Mouse (Mus musculus) yolk sac, embryonic 10.5 days (tissue): ENCODE data around the gene Kif13a.

ENCODE experiments used
- DNase-seq: peaks from one replicate; pipeline ENCODE4 v3.0.0-alpha.2; 2017; ENCODE audit warnings: low spot score

The Kif13a gene

DNA sequence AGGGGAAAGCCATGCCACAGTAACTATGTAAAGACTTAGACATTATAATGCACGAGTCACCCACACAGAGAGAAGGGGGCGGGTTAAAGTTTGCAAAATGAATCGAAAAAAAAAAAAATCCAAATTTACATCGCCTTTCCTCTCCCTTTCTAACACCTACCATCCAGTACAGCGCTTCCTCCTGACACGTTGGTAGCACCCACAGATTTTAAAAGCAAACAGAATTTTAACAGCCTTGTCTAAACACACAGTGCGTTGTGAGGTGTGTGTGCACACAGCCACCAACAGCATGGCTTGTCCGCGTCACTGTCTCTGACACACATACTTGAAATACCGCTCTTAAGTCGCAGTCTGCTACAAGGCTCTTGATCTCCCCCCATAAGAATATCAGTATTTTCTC, 94.3 kb downstream of the Kif13a start:
- DNase-seq, result no peak

DNA sequence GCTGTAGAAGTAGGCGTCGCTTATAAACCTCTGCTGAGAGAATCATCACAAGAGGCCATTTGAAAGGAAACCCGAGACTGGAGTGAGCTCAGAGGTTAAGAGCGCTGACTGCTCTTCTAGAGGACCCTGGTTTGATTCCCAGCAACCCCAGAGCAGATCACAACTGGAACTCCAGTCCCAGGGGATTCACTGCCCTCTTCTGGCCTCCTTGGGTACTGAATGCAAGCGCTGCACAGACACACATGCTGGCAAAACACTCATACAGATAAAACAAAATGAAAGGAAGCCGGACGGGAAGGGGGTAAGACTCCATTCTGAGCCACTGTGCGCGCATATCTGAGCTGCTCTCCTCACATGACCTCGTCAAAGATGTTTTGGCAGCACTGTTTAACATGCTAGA, 94.9 kb downstream of the Kif13a start:
- DNase-seq, result no peak

DNA sequence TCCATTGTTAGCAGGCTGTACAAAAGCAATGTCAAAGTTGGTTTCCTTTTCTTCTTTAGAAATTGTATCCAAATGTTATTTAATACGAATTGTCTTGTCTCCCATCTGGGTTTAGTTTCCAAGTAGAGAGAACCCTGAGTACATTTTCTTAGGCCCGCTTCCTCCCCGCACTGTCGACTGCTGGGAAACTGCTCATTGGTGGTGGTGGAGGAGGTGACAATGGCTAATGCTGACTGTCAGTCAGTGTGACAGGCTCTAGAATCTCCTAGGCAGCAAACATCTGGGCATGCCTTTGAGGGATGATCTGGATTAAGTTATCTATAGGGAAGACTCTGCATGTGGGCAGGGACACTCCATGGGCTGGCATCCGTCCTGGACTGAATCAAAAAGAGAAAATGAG, 96.1 kb downstream of the Kif13a start:
- DNase-seq, result no peak

DNA sequence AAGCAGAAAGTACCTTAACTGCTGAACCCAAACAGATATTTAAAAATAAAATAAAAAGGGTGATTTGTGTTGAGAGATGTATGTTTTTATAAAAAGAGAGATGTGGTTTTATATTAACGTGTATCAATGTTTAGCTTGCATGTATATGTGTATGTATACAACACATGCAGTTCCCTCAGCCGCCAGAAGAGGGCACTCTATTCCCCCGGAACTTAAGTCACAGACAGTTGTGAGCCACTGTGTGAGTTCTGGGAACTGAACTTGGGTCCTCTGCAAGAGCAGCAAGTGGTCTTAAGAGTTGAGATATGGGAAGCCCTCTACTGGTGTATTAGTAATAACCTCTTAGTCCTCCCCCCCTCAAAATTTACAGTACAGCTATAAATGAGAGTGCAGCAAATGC, 96.7 kb downstream of the Kif13a start:
- no peak for DNase-seq

DNA sequence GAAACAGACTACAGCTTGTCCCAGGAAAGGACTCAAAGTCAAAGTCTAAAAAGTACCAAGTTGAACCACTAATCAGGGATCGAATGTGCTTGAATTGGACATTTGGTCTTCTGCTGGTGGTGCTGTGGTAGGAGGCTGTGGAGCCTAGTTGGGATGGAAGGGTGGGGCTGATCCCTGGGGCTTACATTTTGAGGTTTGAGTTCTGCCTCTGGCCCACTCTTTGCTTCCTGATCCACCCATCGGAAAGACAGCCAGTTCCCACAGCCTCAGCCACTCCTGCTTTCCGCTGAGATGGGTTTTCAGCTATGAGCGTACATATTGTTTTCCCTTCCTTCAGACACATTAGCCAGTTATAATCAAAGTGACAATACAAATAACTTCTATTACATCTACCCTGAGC, 106.4 kb downstream of the Kif13a start:
- no peak for DNase-seq

DNA sequence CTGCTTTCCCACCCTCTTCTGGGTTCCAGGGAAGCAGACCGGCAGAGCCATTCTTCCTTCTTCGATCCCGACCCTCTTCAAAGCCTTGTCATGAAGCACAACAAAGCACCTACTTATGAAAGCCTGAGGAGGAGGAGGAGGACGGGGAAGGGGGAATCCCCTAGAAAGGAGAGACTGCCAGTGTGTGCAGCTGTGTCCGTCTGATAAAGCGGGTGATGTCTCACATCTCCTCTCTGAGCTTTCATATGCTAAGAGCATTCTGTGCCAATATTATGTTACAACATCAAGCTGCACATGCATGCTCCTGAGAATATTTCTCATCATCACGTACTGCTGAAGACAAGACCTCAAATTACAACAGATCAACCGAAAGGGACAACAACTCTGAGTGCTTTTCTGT, 107.5 kb downstream of the Kif13a start:
- no peak for DNase-seq

DNA sequence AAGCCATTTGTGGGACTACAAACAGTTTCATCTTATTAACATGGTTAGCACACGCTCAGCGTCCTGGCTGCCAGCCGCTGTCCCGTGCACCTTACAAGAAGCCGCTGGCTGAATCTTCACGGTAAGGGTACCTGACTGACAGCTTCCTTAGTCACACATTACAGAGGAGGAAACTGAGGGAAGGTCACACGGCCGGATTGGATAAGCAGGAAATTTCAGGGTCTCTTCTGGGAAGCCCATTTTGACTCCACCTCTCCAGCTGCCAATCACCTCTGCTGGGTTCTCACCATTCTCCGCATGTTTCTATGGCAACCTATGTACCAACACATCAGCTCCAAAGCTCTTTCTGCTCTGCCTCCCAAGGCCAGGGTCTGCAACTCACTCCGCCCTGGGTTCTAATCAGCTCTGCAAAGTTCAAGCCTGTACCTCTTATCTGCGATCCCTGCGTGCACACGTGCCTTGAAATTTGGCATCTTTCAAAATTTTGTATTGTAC, 109.9 kb downstream of the Kif13a start:
- DNase-seq, result no peak

DNA sequence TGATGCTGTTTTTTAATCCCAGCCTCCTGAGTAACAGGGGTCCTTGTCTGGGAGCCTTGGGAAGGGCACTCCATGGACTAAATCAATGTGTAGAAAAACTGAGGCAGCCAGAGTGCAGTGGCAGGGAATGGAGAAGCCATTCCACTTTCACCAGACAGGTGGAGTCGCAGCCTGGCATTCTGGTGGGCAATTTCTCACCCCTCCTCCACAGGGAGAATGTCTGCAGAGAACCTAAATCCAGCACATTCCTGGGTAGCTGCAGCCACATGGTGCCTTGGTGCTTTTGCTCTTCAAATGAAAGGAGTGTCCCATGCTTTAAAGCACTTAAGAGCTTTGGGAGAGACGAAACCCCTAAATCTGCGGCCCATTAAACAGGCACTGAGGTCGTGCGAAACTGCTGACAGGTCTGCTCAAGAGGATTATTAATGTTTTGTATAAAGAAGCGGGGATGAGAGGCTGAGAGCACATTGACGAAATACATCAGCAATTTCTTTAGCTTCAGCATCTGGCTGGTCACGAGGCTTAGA, 110.4 kb downstream of the Kif13a start:
- DNase-seq, result no peak

DNA sequence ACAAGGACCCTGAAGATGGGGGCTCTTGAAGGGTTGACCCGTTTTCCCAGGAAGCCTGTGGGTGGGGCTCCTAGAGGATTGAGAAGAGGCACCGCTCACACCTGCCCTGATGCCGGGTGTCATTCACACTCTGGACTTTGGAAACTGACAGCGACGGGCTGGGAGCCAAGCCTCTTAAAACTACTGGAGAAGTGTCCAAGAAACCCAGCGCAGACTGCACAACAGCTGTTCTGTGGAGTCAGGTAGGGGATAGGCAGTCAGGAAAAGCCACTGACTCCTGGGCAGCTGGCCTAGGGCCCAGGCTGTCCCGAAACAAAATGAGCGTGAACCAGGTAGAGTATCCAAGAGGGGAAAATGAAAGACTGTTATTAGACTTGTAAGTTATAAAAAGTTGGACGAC, 111.3 kb downstream of the Kif13a start:
- DNase-seq, result no peak

DNA sequence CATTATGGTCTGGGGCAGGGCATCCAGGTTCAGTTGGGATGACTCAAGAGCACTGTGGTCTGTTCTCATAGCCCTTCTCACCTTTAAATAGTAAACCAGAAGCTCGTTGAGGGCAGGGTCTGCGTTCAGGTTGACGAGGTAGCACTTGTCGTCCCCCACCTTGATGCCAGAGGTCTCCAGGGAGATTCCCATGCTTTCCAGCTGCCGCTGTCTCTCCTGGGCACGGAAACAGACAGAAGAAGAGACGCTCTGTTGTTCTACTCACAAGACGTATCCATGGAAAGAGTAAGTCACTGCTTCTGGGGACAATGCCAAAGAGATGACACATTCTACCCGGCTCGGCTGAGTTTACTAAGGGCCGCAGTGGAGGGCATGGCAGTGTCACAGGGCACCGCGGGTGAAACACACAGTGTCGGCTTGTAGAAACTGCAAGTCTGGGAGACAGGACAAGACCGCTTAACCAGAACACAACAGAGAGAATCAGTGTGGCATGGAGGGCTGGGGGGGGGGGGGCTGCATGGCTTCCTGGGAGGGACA, 117.0 kb downstream of the Kif13a start:
- no peak for DNase-seq

DNA sequence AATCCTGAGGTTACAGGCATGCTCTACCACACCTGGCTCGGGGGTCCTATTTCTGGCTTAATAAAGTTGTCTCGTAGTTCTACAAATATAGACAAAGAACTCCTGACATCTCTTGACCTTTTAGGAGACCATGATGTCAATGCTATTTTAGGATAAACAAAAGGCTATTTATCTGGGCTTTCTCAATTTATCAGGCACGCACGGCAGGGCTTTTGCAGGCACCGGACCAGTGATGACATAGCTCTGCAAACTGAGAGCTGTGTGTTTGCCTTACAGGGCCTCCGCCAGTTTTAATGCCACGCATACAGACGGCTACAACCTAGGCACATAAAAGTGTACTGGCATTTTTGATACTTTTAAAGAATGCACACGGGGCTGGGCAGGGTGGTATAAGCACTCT, 118.0 kb downstream of the Kif13a start:
- no peak for DNase-seq

DNA sequence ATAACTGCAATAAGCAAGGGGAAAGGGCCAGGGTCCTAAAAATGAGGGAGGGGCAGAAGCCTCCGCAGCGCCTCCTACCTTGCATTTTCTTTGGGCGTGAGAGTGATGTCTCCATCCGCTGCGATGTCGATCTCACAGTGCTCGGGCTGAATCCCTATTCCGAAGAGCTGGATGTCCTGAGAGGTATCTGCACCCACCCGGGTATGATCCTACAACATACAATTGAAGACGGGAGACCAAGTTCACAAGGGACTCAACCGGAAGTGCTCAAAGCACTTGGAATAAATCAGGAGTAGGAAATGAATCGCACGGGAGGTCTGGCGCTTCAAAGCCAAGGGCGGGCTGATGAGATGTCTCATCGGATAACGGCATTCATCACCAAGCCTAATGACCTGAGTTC, 119.1 kb downstream of the Kif13a start:
- no peak for DNase-seq

DNA sequence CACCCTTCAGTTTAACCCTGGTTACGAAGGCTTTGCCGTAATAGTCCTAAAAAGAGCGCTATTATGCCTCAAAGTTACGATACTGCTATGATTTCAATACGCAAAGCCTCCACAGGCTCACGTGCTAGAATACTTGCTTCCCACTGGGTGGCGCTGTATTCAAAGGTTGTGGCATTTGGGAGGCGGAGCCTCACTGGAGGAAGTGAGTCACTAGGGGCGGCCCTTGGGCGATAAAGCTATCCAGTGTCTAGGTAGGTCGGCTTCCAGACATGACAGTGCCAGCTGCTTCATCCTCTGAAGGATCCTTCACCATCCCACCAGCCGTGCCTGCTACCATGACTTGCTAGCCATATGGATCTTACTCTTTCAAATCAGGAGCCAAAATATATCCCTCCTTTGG, 119.6 kb downstream of the Kif13a start:
- no peak for DNase-seq

DNA sequence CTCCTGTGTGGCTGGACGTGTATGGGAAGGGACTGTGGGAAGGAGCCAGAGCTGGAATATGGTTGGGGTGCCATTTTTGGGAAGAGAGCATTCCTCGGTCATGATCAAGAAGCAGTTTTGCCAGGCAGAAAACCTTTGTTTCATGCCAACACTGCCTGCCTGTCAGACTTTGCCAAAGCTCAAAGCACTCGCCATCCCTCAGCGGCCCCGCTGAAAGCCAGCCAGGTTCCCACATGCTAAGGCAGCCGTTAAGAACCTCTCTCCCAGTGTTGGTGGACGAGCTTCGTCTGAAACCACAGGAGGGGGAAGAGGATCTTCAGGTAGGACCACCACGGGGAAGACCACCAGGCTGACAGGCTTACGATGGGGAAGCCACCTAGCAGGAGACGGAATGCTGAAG, 121.8 kb downstream of the Kif13a start:
- DNase-seq, result no peak

DNA sequence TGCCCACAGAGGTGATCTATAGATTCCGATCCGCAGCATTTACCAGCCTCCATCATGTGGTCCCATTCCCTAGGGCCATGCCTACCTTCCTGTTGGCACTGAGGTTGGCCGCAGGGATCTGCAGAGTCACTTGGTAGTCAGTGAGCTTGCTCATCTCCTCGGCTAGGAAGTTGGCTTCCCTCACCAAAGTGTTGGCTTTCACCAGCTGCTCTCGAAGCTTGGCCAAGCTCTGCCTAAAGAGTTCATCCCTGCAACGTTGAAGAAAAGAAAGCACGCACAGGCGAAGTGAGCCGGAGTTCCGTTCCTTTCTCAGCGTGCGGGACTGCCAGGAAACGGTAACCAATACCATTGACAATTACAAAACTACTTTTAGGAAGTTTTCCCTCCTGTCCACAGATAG, 128.5 kb downstream of the Kif13a start:
- no peak for DNase-seq

DNA sequence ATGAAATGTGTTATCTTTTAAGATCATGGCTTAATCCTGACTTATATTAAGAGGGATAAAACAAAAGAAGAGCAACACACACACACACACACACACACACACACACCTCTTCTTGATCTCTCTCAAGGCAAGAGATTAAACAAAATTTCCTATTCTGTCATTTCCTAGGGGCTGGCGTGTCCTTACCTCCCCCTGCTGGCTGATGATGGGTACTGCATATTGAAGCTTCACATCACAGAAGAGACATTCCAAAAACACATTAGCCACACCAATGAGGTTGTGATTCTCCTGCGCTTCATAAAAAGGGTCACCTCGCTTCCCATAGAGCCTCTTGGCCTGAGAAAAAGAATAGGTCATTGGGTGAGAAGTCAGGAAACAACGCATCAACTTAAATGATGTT, 131.5 kb downstream of the Kif13a start:
- peak; percentile 53 for DNase-seq

DNA sequence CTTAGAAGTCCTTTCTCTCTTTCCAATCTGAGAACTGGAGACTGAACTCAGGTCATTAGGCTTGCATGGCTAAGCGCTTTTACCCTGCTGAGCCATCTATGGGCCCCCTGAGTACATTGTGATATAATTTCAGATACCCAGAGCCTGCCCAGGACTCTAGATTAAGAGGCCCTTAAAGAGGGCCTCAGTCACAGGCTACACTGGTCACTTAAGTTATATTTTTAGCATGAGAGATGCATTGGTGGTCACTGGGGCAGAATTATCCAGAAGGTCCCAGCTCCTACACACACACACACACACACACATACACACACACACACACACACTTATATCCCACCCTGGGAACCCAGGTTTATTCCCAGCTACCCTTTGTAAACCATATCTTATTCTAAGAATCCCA, 133.3 kb downstream of the Kif13a start:
- DNase-seq, result no peak

DNA sequence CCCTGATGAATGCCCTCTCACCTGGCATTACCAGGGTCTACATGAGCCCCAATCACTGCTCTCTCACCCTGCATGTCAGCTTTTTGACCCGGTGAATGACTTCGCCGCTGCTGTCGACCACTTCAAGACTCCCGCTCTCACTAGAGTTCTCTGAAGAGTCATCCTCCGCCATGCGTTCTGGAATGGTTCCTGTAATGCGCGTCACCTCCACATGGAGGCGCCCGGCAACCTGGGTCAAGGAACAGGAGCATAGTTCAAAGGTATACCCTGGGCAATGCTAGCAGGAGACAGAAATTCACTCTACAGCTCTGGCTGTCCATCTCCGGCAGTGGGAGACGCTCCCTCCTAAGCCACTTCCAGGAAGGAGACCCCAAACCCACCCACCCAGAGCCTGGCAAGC, 135.8 kb downstream of the Kif13a start:
- no peak for DNase-seq

DNA sequence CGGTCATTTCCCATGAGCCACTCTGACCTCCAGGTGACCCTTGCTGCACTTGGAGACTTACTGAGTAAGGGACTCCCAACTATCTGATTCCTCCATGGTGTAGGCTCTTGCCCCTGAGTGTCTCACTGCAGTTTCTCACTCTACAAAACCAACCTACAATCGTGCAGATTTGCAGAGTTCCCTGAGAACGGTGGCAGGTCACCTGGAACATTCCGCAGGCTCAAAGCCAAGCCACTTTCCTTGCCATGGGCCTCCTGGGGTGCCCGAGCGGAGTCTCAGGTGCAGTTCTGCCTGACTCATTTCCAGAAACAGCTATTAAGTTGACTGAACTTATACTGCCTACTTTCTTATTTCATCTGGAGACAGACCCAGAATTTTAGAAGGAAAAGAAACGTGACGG, 141.2 kb downstream of the Kif13a start:
- no peak for DNase-seq

DNA sequence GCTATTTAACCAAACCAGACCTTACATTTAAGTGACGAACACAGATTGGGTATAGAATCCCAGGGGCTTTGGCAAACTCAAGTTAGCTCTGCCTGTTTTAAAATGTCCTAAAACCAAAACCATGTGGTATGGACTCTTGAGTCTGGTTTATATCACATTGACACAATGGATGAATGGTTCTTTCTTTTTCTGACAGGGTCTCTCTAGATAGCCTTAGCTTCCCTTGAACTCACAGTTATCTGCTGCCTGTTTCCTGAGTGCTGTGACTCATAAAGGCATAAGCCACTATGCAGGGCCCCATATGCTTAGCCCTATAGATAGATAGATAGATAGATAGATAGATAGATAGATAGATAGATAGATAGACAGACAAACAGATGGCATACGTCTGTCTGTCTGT, 142.8 kb downstream of the Kif13a start:
- DNase-seq, result no peak

DNA sequence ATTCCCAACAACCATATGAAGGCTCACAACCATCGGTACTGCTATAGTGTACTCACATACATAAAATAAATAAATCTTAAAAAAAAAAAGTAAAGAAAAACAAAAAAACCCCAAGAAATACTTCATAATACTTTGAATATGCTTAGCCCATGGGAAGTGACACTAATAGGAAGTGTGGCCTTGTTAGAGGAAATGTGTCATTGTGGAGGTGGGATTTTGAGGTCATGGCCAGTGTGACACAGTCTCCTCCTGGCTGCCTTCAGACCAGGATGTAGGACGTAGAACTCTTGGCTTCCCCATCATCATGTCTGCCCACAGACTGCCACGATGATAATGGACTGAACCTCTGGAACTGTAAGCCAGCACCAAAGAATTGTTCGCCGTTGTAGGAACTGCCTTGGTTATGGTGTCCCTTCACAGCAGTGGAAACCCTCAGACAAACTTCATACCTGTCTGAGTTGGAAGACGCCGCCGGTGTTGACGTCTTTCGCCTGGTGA, 143.6 kb downstream of the Kif13a start:
- no peak for DNase-seq

DNA sequence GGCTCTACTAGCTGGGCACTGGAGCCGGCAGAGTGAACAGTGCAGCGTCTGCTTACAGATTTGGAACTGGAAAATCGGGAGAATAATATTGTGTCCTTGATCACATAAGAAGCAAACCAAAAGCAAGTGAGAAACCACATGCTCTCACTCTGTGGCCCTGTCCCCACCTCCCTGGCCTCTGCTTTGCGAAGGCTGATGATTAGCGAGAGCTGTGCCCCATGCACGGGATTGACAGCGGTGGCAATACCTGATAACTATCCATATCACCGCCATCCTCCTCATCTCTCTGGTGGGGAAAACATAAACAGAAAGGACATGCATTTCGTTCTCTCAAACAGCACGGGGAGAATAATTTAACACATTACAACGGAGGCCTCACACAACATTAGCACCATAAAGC, 149.3 kb downstream of the Kif13a start:
- DNase-seq, result no peak

DNA sequence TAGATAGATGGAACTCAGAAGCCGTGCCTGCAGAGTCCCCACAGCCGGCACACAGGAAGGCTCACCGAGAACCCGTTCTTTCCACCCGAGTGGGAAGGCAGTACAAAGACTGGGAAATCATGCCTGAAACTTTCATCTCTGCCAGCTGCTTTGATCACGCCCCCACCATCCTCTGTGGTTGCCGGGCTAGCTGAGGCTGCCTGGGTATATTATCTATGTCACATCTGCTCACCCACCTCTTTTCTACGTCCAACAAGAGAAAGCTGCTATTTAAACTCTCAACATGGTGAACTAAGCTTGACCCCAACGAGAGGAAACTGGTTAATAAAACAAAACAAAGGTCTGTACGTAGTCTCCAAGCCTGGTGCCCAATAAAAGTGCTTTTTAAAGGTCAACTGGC, 149.8 kb downstream of the Kif13a start:
- DNase-seq, result no peak

DNA sequence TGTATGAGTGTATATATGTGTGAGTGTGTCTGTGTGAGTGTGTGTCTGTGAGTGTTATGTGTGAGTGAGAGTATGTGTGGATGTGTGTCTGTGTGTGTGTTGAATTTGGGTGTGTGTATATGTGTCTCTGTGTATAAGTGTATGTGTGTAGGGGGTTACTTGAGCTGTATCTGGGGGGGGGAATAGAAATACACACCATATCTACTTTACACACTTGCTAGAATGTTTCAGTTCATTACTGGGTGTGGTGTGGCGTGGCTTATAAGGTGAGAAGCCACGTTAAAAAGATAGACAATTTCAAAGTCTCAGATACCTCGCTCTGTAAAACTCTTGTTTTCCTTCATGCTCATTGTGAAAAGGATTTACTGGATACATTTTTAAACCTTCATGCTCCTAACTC, 152.2 kb downstream of the Kif13a start:
- no peak for DNase-seq
